Mouse (Mus musculus) thymus, postnatal 25 days (tissue): ENCODE measurements around the gene Gm47289.

ENCODE experiments used
- DNase-seq: peaks from one replicate; pipeline ENCODE4 v3.0.0; 2022

The Gm47289 gene

DNA sequence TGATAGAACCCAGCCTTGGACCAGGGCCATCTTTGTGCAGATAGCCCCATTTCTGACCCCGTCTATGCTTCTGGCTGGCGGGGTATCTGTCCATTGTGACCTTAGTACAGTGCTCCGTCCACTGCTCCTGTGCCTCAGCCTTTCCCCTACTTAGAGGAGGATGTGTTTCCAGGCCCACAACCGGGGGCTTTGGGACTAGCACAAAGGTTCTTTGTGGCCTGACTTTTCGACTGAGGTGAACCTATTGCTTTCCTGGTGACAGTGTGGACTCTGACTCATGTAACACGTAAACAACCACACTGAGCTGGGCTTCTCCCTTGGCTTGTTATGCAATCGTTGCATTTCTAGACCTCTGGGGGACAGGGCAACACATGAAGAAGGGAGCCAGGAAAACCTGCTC is 5.8 kb downstream of the Gm47289 start:
- no peak for DNase-seq

DNA sequence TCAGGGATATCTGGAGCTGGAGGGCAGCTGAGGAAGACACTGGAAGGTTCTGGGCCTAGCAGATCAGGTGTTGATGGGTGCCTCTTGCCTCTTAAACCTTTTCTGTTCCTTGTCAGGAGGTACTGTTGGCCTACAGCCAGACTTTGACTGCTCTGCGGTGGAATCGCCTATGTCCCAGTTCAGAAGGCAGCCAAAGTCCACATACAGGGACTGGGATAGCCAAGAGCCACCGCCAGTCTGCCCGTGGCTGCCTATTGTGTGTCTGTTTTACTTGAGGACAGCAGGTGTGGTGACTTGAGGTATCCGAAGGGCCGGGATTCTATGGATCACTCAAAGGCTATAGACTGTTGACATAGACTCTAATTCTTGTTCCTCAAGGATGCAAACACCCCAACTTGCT is 6.6 kb downstream of the Gm47289 start:
- DNase-seq: no peak

DNA sequence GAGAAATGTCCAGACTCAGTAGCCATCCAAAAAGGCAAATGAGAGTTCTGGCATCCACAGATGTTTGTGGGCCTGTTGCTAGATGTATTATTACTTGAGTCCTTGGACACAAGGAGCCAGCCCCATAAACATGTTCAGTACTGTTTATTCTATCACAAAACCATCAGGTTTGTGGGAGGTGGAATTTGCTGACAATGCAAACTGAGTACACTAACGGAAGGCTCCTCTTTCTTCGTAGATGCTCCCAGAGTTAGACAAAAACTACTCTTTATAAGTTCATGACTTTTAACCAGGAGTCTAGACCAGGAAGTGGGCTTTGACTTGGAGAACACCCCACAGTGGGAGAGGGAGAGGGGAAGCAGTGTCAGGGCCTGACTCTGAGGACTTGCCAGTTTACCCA is 8.6 kb downstream of the Gm47289 start:
- DNase-seq: no peak

DNA sequence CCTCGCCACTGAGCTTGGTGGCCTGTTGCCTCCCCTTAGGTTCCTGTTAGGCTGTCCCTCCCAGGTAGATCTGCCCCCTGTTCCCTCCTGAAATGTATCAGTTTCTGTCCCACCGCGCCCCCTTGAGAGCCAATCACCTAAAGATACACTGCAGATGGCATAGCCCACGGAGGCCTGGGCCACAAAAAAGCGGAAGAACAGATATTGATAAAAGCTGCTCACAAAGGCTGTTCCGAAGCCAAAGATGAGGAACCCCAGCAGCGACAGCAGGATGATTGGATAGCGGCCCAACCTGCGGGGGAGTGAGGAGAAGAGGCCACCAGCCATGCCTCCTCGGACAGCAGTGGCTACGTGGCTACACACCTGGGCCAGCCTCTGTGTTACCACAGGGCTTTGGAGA is 20.3 kb downstream of the Gm47289 start:
- DNase-seq: no peak

DNA sequence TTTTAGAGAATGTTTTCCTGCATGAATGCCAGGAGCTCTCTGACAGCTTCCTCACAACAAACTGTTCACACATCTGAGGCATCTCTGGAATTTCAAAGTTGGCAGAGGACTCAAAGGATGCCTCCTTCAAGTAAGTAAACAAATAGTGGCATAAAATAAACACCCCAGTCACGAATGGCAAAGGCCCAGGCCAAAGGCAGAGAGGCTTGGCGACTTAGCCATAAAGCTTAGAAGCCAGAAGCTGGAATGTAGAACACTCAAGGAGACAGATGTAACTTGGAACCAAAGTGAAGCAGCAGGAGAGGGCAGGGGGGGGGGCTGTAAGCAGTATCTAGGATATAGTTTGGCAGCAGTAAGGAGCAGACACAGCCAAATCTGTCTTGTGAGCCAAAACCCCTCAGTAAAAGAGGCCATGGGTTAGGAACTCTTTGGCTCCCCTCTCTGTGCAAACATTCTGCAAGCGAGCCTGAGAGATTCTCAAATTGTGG is 22.3 kb downstream of the Gm47289 start:
- no peak for DNase-seq

DNA sequence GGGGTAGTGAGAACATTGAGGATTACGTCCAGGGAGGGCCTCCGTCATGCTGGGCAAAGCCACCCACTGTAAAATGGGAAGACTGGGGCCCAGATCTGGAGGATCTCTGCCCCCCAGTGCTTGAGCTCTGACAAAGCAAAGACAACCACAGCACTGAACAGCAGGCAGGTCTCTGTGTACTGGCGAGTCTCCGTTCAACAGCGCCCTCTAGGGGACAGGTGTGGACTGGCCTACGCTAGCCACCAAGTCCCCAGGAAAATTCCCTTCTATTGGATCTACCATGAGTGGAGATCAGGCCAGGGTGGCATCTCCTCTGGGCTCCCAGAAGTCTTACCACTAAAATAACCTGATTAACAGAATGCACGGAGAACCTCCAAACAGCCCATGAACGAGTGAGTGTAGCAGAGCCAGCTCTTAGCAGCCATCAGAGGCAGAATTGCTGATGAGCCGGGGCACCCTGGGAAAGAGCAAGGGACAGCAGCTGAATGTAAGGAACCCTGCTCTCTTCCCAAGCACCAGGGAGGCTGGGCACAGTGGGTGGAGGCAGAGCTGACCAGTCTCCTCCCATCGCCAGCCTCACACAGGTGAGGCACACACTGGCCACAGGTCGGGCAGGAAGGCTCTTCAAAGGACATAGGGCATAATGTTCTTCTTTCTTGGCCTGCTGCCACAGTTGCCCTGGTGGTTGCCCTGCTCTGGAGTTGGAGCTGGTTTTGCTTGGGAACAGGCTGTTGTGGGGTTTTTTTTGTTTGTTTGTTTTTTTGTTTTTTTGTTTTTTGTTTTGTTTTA is 33.4 kb downstream of the Gm47289 start:
- DNase-seq: peak; percentile 43

DNA sequence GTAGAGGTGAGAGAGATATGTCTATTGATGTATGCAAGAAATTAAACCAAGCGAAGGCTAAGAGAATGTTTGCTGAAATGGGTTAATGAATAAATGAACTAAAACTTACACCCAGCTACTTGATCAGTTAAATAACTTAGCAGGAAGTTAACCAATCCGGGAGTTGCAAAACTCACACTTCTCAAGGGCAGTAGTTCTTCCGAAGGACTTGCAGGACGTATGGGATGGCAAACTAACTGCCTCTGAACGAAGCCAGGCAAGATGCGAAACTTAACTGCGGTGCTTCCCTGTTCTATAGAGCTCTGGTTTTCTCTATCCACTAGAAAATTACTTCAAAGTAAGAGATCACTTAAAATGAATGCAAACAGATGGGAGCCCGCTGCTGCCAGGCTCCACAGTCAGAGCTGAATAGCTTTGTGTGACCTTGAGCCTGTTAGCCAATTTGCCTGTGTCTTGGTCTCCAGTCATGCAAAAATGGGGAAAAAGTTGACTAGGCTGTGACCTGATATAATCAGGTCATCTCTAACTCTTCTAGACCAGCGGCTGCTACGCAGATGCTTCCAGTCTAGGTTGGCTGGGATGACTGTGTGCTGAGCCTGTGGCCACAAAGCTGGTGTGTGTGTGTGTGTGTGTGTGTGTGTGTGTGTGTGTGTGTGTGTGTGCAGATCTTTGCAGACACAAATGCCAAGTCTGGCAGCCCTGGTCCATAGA is 40.3 kb downstream of the Gm47289 start:
- DNase-seq: no peak

DNA sequence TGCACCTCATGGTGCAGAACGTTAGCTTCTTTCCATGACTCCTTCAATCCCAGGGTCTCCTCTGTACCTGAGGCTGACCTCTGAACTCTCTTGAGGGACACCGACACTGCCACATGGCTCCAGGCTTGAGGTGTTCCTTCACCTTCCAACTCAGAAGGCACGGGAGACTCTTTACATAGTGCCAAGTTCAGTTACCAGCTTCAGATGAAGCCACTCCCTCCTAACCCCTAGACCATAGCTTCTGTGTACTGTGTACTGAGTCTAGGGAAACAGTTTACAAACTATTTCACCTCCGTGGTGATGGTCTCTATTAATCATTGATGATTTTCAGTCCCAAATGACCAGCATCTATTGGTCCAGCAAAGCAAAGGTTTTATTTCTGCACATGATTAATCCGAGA is 42.7 kb downstream of the Gm47289 start:
- DNase-seq: no peak

DNA sequence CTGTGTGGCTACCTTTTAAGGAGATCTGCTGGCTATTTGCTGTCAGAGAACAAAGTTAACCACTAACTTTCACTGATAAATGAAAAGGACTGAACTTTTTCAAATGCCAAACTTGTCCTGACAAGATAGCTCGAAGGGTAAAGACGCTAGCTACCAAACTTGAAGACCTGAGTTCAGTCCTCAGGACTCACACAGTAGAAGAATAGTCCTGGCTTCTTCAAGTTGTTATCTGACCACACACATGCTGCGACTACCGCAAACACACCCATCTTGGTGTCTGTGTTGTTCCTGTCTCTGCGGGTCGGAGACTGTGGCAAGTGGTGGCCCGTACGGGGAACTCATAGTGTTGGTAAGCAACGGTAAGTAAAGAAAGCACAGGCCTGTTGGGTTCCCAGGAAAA is 44.7 kb downstream of the Gm47289 start:
- DNase-seq: no peak

DNA sequence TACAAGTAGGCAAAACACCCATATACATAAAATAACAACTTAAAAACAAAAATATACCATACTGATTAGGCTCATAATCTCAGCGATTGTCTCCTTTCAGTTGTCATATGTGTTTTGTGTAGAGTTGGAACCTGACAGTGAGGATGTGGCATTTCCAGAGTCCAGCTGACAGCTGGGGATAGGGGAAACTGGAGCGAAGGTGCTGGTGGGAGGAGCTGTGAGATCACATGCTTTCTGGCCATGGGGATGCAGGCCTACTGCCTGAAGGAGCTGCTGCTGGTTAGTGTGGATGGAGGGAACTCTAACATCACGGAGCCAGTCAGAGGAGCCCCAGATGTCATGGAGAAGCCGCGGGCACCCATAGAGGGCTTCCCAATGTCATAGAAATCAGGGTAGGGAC is 46.8 kb downstream of the Gm47289 start:
- DNase-seq: no peak

DNA sequence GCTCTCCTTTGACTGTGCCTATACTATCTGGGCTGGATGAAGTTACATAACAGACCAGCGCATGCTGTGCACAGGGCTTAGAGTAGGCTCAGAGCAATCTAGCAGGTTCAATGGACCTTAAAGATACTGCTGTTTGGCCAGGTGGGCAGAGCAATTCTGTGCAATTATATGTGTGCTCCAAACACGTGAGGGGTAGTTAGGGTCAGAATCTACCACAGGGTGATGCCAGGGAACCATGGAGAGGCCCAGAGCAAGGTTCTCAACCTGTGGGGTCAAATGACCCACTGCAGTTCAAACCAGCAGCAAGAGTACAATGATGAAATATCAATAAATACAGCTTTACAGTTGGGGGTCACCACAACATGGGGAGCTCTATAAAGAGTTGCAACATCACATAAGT is 47.7 kb downstream of the Gm47289 start:
- DNase-seq: no peak

DNA sequence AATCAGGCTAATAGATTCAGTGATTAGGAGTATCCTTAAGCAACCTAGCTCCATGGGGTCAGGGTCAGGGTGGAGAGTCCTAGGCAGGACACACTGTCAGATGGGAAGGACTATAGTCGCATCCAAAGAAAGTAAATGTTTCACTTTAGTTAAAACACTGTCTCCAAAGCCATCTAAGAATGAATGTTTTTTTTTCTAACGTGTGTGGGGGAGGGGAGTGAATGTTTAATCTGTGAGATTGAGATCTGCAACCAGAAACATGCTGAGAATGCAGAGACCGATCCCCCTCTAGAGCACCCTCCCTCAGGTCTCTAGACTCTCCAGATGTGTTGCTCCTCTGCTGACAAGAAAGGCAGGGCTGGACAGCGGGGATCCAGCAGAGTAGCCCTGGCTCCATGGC is 48.2 kb downstream of the Gm47289 start:
- DNase-seq: no peak

DNA sequence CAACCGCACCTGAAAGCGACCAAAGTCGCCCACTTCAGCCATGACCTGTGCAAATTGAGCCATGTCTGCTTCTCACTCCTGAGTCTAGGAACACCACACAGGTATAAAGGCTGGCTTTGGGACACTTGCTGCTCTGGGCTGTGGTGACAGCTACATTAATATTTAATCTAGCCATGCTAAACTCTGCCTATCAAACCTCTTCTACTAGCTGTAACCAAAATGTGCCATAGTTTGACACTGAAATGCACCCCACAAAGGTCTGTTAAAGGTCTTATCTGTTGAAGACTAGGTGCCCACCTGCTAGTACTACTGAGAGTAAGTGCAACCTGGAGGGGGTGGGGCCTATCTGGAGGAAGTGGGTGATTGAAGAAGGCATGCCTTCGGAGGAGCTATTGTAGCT is 50.0 kb downstream of the Gm47289 start, which contains the start of gene Slc22a13:
Slc22a13 (minus strand) TSS at position 101 of the 400 bp plus-strand sequence.
- DNase-seq: no peak
